Mouse (Mus musculus) embryonic stem cell, embryonic (primary cell): ENCODE measurements around the gene Rpl18.

Source experiments
- CTCF ChIA-PET, 4 experiments: fragments of 300-600 bp in 2 of 4; fragments of 350-600 bp in 2 of 4; sonication (Branson Sonifier 250); formaldehyde crosslinking; loops; one replicate each; lab custom pipeline; 2022; ENCODE audit warnings: inconsistent platforms in 2 of 4; lab: Charles Lee
- POLR2A ChIA-PET, 4 experiments: fragments of 300-600 bp in 2 of 4; fragments of 350-600 bp in 2 of 4; sonication (Branson Sonifier 250); formaldehyde crosslinking; loops; one replicate each; lab custom pipeline; 2022; ENCODE audit warnings: antibody characterized with exemption in 4 of 4, inconsistent platforms in 1 of 4; lab: Charles Lee

Rpl18 gene

GRCm38 (mm10) chr7:45704730-45705442, 10.4 kb upstream of the Rpl18 start, which contains the start of gene Dbp:
TSS of gene Dbp (plus strand) at chr7:45705088.
- POLR2A ChIA-PET, result interaction anchor here (0.6 to 14.6 kb wide), 32 partner anchors 10 to 475 kb away, joined by 3 to 640 read pairs (median 5); partner anchors contain the start of genes Fam83e (in 4 of the 4), Rpl18 (in 4 of the 4), Sphk2 (in 4 of the 4) and Sec1 (in 2 of the 4)
- CTCF ChIA-PET, result interaction anchor here in 2 of 4 experiments (0.5 to 1.3 kb wide), 3 partner anchors 16 to 168 kb away, joined by 3 to 13 read pairs (median 3); partner anchors contain the start of gene Fam83e (in 1 of the 2)

- POLR2A ChIA-PET, result interaction anchor here (0.5 to 14.6 kb wide), 28 partner anchors 10 to 476 kb away, joined by 3 to 640 read pairs (median 5); partner anchors contain the start of genes Fam83e (in 4 of the 4), Rpl18 (in 4 of the 4), Sphk2 (in 4 of the 4) and Sec1 (in 2 of the 4)
Measured at GRCm38 (mm10) chr7:45705443-45705864, 9.8 kb upstream of the Rpl18 start.

GRCm38 (mm10) chr7:45705873-45706281, 9.4 kb upstream of the Rpl18 start:
- ChIA-PET CTCF (interaction anchor here in 1 of 4 experiments (0.5 to 1.2 kb wide), 2 partner anchors 15 to 67 kb away, joined by 3 read pairs; partner anchors contain the start of gene Fam83e), POLR2A (interaction anchor here (0.5 to 14.6 kb wide), 22 partner anchors 11 to 884 kb away, joined by 3 to 640 read pairs (median 5); partner anchors contain the start of genes Fam83e (in 4 of the 4), Sphk2 (in 4 of the 4), Rpl18 (in 2 of the 4) and Ftl1 (in 1 of the 4))

More at GRCm38 (mm10) chr7:45705443-45705864, 9.8 kb upstream of the Rpl18 start:
- CTCF ChIA-PET, result interaction anchor here in 2 of 4 experiments (0.5 to 1.2 kb wide), 3 partner anchors 15 to 168 kb away, joined by 3 to 13 read pairs (median 3); partner anchors contain the start of gene Fam83e (in 1 of the 2)

- POLR2A ChIA-PET, result interaction anchor here (0.6 to 14.6 kb wide), 39 partner anchors 12 to 409 kb away, joined by 3 to 640 read pairs (median 7); partner anchors contain the start of genes Fam83e (in 4 of the 4), Sphk2 (in 4 of the 4), Ftl1 (in 2 of the 4) and Kdelr1 (in 2 of the 4)
- CTCF ChIA-PET, result interaction anchor here in 2 of 4 experiments (0.6 to 2.6 kb wide), 6 partner anchors 14 to 95 kb away, joined by 3 to 10 read pairs (median 4); partner anchors contain the start of gene Fam83e (in 1 of the 2)
Measured at GRCm38 (mm10) chr7:45706721-45707241, 8.5 kb upstream of the Rpl18 start.

GRCm38 (mm10) chr7:45707375-45707967, 7.8 kb upstream of the Rpl18 start:
- POLR2A ChIA-PET, result interaction anchor here (0.6 to 14.6 kb wide), 74 partner anchors 8 to 721 kb away, joined by 3 to 640 read pairs (median 5); partner anchors contain the start of genes Fam83e (in 4 of the 4), Sphk2 (in 4 of the 4), Ftl1 (in 3 of the 4) and Cyth2 (in 2 of the 4)
- CTCF ChIA-PET, result interaction anchor here (0.6 to 2.6 kb wide), 10 partner anchors 10 to 1333 kb away, joined by 3 to 10 read pairs (median 4); partner anchors contain the start of genes Fam83e (in 1 of the 4) and Sphk2 (in 1 of the 4)

- ChIA-PET POLR2A (interaction anchor here (0.6 to 14.6 kb wide), 68 partner anchors 9 to 503 kb away, joined by 3 to 640 read pairs (median 5); partner anchors contain the start of genes Fam83e (in 4 of the 4), Sphk2 (in 4 of the 4), Ftl1 (in 3 of the 4) and Cyth2 (in 2 of the 4)), CTCF (interaction anchor here in 3 of 4 experiments (0.6 to 2.6 kb wide), 8 partner anchors 9 to 1066 kb away, joined by 3 to 10 read pairs (median 4); partner anchors contain the start of genes Fam83e (in 1 of the 3) and Sphk2 (in 1 of the 3))
Measured at GRCm38 (mm10) chr7:45708221-45708761, 7.0 kb upstream of the Rpl18 start.

- POLR2A ChIA-PET, result interaction anchor here (0.5 to 14.6 kb wide), 35 partner anchors 10 to 317 kb away, joined by 3 to 640 read pairs (median 6); partner anchors contain the start of genes Fam83e (in 4 of the 4), Sphk2 (in 4 of the 4), Ftl1 (in 3 of the 4) and Plekha4 (in 2 of the 4)
- CTCF ChIA-PET, result interaction anchor here in 2 of 4 experiments (0.8 to 2.6 kb wide), 4 partner anchors 11 to 215 kb away, joined by 3 to 10 read pairs (median 4); partner anchors contain the start of gene Fam83e (in 1 of the 2)
Measured at GRCm38 (mm10) chr7:45709036-45709435, 6.2 kb upstream of the Rpl18 start.

GRCm38 (mm10) chr7:45709677-45710355, 5.4 kb upstream of the Rpl18 start:
- ChIA-PET CTCF (interaction anchor here in 1 of 4 experiments (1.2 kb wide), 1 partner anchor 214 kb away, joined by 3 read pairs; no protein-coding TSS in a partner anchor), POLR2A (interaction anchor here (0.6 to 14.6 kb wide), 19 partner anchors 9 to 324 kb away, joined by 3 to 640 read pairs (median 6); partner anchors contain the start of genes Fam83e (in 4 of the 4), Sphk2 (in 4 of the 4), Rpl18 (in 2 of the 4) and Ftl1 (in 1 of the 4))

- ChIA-PET CTCF (no interaction called here), POLR2A (interaction anchor here (0.6 to 14.6 kb wide), 12 partner anchors 8 to 270 kb away, joined by 3 to 640 read pairs (median 6); partner anchors contain the start of genes Fam83e (in 4 of the 4), Sphk2 (in 4 of the 4), Rpl18 (in 2 of the 4) and Spaca4 (in 1 of the 4))
Measured at GRCm38 (mm10) chr7:45710477-45711191, 4.6 kb upstream of the Rpl18 start.

- ChIA-PET POLR2A (interaction anchor here in 2 of 4 experiments (0.7 to 18.3 kb wide), 12 partner anchors 7 to 271 kb away, joined by 3 to 640 read pairs (median 3); partner anchors contain the start of genes Fam83e (in 2 of the 2), Rpl18 (in 2 of the 2), Spaca4 (in 2 of the 2) and Sphk2 (in 2 of the 2)), CTCF (no interaction called here)
Measured at GRCm38 (mm10) chr7:45711316-45712021, 3.8 kb upstream of the Rpl18 start.

- ChIA-PET POLR2A (interaction anchor here in 2 of 4 experiments (0.5 to 18.3 kb wide), 10 partner anchors 8 to 252 kb away, joined by 3 to 640 read pairs (median 3); partner anchors contain the start of genes Car11 (in 1 of the 2), Dbp (in 1 of the 2), Fam83e (in 1 of the 2) and Ftl1 (in 1 of the 2)), CTCF (interaction anchor here in 1 of 4 experiments (0.6 kb wide), 1 partner anchor 172 kb away, joined by 3 read pairs; no protein-coding TSS in a partner anchor)
Measured at GRCm38 (mm10) chr7:45712022-45712757, 3.1 kb upstream of the Rpl18 start.

GRCm38 (mm10) chr7:45713396-45713795, 1.9 kb upstream of the Rpl18 start:
- POLR2A ChIA-PET, result interaction anchor here in 2 of 4 experiments (0.6 to 18.3 kb wide), 8 partner anchors 8 to 253 kb away, joined by 3 to 640 read pairs (median 4); partner anchors contain the start of genes Car11 (in 1 of the 2), Dbp (in 1 of the 2), Fam83e (in 1 of the 2) and Ftl1 (in 1 of the 2)
- CTCF ChIA-PET, result no interaction called here

- ChIA-PET POLR2A (interaction anchor here in 2 of 4 experiments (1.0 to 18.3 kb wide), 9 partner anchors 10 to 347 kb away, joined by 3 to 640 read pairs (median 9); partner anchors contain the start of genes Car11 (in 2 of the 2), Dbp (in 2 of the 2), Ftl1 (in 1 of the 2) and Ppfia3 (in 1 of the 2)), CTCF (interaction anchor here in 1 of 4 experiments (0.5 kb wide), 1 partner anchor 134 kb away, joined by 4 read pairs; no protein-coding TSS in a partner anchor)
Measured at GRCm38 (mm10) chr7:45713881-45714520, 1.3 kb upstream of the Rpl18 start.
